Comparison of ENCODE assay signal across 8 mouse cellular contexts in the genomic region with DNA sequence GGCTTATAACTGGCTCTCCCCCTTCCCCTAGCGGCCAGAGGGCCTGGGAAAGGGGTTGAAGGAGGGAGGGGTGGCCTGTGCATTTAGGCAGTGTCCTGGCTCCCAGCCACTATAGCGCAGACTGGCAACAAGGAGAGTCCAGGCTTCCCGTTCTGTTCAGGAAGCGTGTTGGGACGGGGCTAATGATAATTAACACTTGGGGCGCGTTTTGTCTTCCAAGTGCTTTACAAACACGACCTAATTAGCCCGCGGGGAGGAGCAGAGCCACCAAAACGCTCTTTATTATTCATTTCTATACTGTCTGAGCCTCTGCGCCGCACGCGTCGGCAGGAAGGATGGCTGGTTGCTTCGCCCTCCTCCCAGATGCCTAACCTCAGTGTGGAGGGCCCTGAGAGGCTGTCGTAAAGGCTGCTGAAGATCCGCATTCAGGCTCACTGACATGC.
DNase-seq lines count a peak whose midpoint lies in the region; ATAC-seq lines count a peak whose summit lies in the region.

No protein-coding gene starts in this region.

- ATAC-seq in embryonic facial prominence, embryonic 15.5 days (ENCODE audit: insufficient number of reproducible peaks, low FRiP score, low TSS enrichment, low read depth) = no peak
- no peak for ATAC-seq in limb, embryonic 11.5 days (ENCODE audit: insufficient number of reproducible peaks, low FRiP score, low TSS enrichment, low read depth)

- intact Hi-C loops in left cerebral cortex, postnatal 4 days (cut with DNase I) = no loop called here

- no peaks in the 10 kb centered on the region for H3K9me3 ChIP-seq in embryonic facial prominence, embryonic 15.5 days (replicated peaks)
- H3K9me3 ChIP-seq in limb, embryonic 11.5 days (ENCODE audit: control insufficient read depth, low read length) = no peaks in the 10 kb centered on the region

- peak; percentile 55 for DNase-seq in left cerebral cortex, postnatal 4 days
- DNase-seq in left cerebral cortex, adult 8-10 months (ENCODE audit: low spot score in 2 of 2) = no peak
- peak; percentile 60 for DNase-seq in limb, embryonic 11.5 days (ENCODE audit: low spot score)
- DNase-seq in retina, postnatal 1 day = peak; percentile 88
- DNase-seq in testis, postnatal 10 days (ENCODE audit: low spot score) = no peak
- DNase-seq in adrenal gland, postnatal 4 days (ENCODE audit: low spot score in 2 of 2) = no peak
- no peak for DNase-seq in layer of hippocampus, postnatal 25 days (ENCODE audit: extremely low spot score in 1 of 2, low spot score in 1 of 2)

- 3% methylated on average over 19 of the region's 19 CpGs for WGBS in embryonic facial prominence, embryonic 15.5 days
- 3% methylated on average over 19 of the region's 19 CpGs for WGBS in limb, embryonic 11.5 days

- peak overlapping the region; percentile 69 for H3K4me2 ChIP-seq in embryonic facial prominence, embryonic 15.5 days (replicated peaks)
- peak overlapping the region; percentile 58 for H3K4me2 ChIP-seq in limb, embryonic 11.5 days (ENCODE audit: low read depth, severe bottlenecking)

- peaks cover 36% of the 10 kb centered on the region for H3K27me3 ChIP-seq in embryonic facial prominence, embryonic 15.5 days
- peaks cover 27% of the 10 kb centered on the region for H3K27me3 ChIP-seq in limb, embryonic 11.5 days (ENCODE audit: control insufficient read depth, insufficient read depth, low read length)

- peak overlapping the region; percentile 36 for H3K4me3 ChIP-seq in embryonic facial prominence, embryonic 15.5 days (replicated peaks)
- H3K4me3 ChIP-seq in limb, embryonic 11.5 days (ENCODE audit: low read depth, low read length) = peak overlapping the region; percentile 25

- H3K4me1 ChIP-seq in embryonic facial prominence, embryonic 15.5 days = peaks cover 16% of the 10 kb centered on the region
- H3K4me1 ChIP-seq in limb, embryonic 11.5 days (ENCODE audit: control insufficient read depth, insufficient read depth, low read length) = no peaks in the 10 kb centered on the region

- no peak overlapping the region for H3K27ac ChIP-seq in embryonic facial prominence, embryonic 15.5 days (replicated peaks)
- no peak overlapping the region for H3K27ac ChIP-seq in limb, embryonic 11.5 days (replicated peaks; ENCODE audit: low read depth, low read length)

- H3K9ac ChIP-seq in embryonic facial prominence, embryonic 15.5 days = no peak overlapping the region
- no peak overlapping the region for H3K9ac ChIP-seq in limb, embryonic 11.5 days (ENCODE audit: low read length)

- H3K36me3 ChIP-seq in embryonic facial prominence, embryonic 15.5 days = no peaks in the 10 kb centered on the region
- H3K36me3 ChIP-seq in limb, embryonic 11.5 days (ENCODE audit: control insufficient read depth, insufficient read depth, low read length) = no peaks in the 10 kb centered on the region

Comparison
In these comparisons a context has a peak if more than half of its experiments do, and no peak if none do; other contexts are left out.
1. DNase-seq: peak in left cerebral cortex, postnatal 4 days (single experiment), limb, embryonic 11.5 days (single experiment) and retina, postnatal 1 day (single experiment); none in left cerebral cortex, adult 8-10 months (0 of 2), testis, postnatal 10 days (single experiment), adrenal gland, postnatal 4 days (0 of 2) and layer of hippocampus, postnatal 25 days (0 of 2).